ENCODE assay signal across 23 mouse cellular contexts in genomic region chr1:168318899-168319469, GRCm38 (mm10).
DNase-seq lines count a peak whose midpoint lies in the region; ATAC-seq and TF ChIP-seq lines count a peak whose summit lies in the region.
"Had no signal": no experiment of that assay in that cellular context is flagged by ENCODE, and none has a peak within 500 bp of the region (broad histone marks: within the 10 kb centered on the region; RNA-seq: fewer than 3 reads in every experiment).

No protein-coding gene starts in this region.

- WGBS in forebrain, embryonic 13.5 days: 46% methylated on average over 13 of the region's 13 CpGs
- WGBS in forebrain, postnatal 0 days: 31% methylated on average over 13 of the region's 13 CpGs

- H3K9ac ChIP-seq in forebrain, embryonic 13.5 days: no peak overlapping the region
- H3K9ac ChIP-seq in forebrain, postnatal 0 days: no peak overlapping the region
- H3K9ac ChIP-seq: hindbrain, embryonic 13.5 days; limb, embryonic 15.5 days; liver, embryonic 15.5 days; neural tube, embryonic 15.5 days had no signal

- H3K4me3 ChIP-seq in forebrain, embryonic 13.5 days: no peak overlapping the region
- H3K4me3 ChIP-seq in forebrain, postnatal 0 days (ENCODE audit: low read depth, low read length): no peak overlapping the region
- no peak overlapping the region for H3K4me3 ChIP-seq in layer of hippocampus, adult 2 months
- H3K4me3 ChIP-seq: embryonic facial prominence, embryonic 10.5 days; heart, adult 2 months; hindbrain, embryonic 13.5 days; limb, embryonic 15.5 days; liver, embryonic 15.5 days; megakaryocyte, embryonic 14.5 days; neural tube, embryonic 15.5 days had no signal

- no peaks in the 10 kb centered on the region for H3K36me3 ChIP-seq in forebrain, embryonic 13.5 days (ENCODE audit: poor library complexity, severe bottlenecking)
- H3K36me3 ChIP-seq in forebrain, postnatal 0 days (ENCODE audit: insufficient read depth): no peaks in the 10 kb centered on the region
- H3K36me3 ChIP-seq: hindbrain, embryonic 13.5 days; liver, embryonic 15.5 days; neural tube, embryonic 15.5 days had no signal

- no peak for DNase-seq in forebrain, postnatal 0 days
- DNase-seq in layer of hippocampus, adult 2 months (ENCODE audit: low spot score in 2 of 2): no peak
- no peak for DNase-seq in layer of hippocampus, adult 9-10 months (ENCODE audit: low spot score)
- DNase-seq in Muller cell, postnatal 12 days (ENCODE audit: inconsistent ontology term): peak; percentile 62
- DNase-seq in brain, adult 2 months (ENCODE audit: low read depth, low spot score): peak; percentile 51
- no peak for DNase-seq in thymus, postnatal 25 days
- DNase-seq: cerebellum, adult 11 months; cerebellum, adult 9-11 months; gastrocnemius, postnatal 10 days; heart, adult 2 months; kidney, adult 11 months; left cerebral cortex, postnatal 4 days; thymus, adult 18-20 months; thymus, postnatal 4 days had no signal

- peak overlapping the region; percentile 1; the same call in 1 of the 2 replicates for H3K4me2 ChIP-seq in forebrain, embryonic 13.5 days
- no peak overlapping the region for H3K4me2 ChIP-seq in forebrain, postnatal 0 days (ENCODE audit: low read depth)
- H3K4me2 ChIP-seq: hindbrain, embryonic 13.5 days; limb, embryonic 15.5 days; liver, embryonic 15.5 days; neural tube, embryonic 15.5 days had no signal

- H3K27ac ChIP-seq in forebrain, embryonic 13.5 days: peak overlapping the region; percentile 27
- no peak overlapping the region for H3K27ac ChIP-seq in forebrain, postnatal 0 days (ENCODE audit: low read depth, low read length)
- peak overlapping the region; percentile 23; the same call in 1 of the 2 replicates for H3K27ac ChIP-seq in layer of hippocampus, adult 2 months
- H3K27ac ChIP-seq: embryonic facial prominence, embryonic 10.5 days; heart, adult 2 months; hindbrain, embryonic 13.5 days; kidney, postnatal 0 days; limb, embryonic 15.5 days; liver, embryonic 15.5 days; neural tube, embryonic 15.5 days had no signal

- H3K27me3 ChIP-seq in forebrain, embryonic 13.5 days: no peaks in the 10 kb centered on the region
- no peaks in the 10 kb centered on the region for H3K27me3 ChIP-seq in forebrain, postnatal 0 days (ENCODE audit: insufficient read depth, low read length)
- H3K27me3 ChIP-seq: hindbrain, embryonic 13.5 days; limb, embryonic 15.5 days; megakaryocyte, embryonic 14.5 days; neural tube, embryonic 15.5 days had no signal

- TF ChIP-seq CTCF in forebrain, postnatal 0 days (IDR thresholded peaks at IDR 0.05; ENCODE audit: low read depth): no peak
- TF ChIP-seq CTCF in layer of hippocampus, adult 2 months (conservative IDR thresholded peaks at IDR 0.05): no peak

- peaks cover 39% of the 10 kb centered on the region for H3K4me1 ChIP-seq in forebrain, embryonic 13.5 days
- H3K4me1 ChIP-seq in forebrain, postnatal 0 days (ENCODE audit: insufficient read depth): peaks cover 5% of the 10 kb centered on the region; the same call in 1 of the 2 replicates
- H3K4me1 ChIP-seq: limb, embryonic 15.5 days had no signal

- H3K9me3 ChIP-seq in forebrain, embryonic 13.5 days (replicated peaks): no peaks in the 10 kb centered on the region
- H3K9me3 ChIP-seq in forebrain, postnatal 0 days (ENCODE audit: low read length): no peaks in the 10 kb centered on the region
- H3K9me3 ChIP-seq: embryonic facial prominence, embryonic 10.5 days; hindbrain, embryonic 13.5 days; limb, embryonic 15.5 days; liver, embryonic 15.5 days; megakaryocyte, embryonic 14.5 days; neural tube, embryonic 15.5 days had no signal

- ATAC-seq in forebrain, embryonic 13.5 days: no peak
- no peak for ATAC-seq in forebrain, postnatal 0 days
- ATAC-seq: activated CD4-positive, CD25-positive, alpha-beta regulatory T cell, adult 4 months had no signal

Comparison
In these comparisons a context has a peak if more than half of its experiments do, and no peak if none do; other contexts are left out.
1. DNase-seq: peak in Muller cell, postnatal 12 days (single experiment) and brain, adult 2 months (single experiment); none in forebrain, postnatal 0 days (single experiment), layer of hippocampus, adult 2 months (0 of 2), layer of hippocampus, adult 9-10 months (single experiment) and thymus, postnatal 25 days (single experiment).